ENCODE assay signal across 16 mouse cellular contexts in the genomic region with DNA sequence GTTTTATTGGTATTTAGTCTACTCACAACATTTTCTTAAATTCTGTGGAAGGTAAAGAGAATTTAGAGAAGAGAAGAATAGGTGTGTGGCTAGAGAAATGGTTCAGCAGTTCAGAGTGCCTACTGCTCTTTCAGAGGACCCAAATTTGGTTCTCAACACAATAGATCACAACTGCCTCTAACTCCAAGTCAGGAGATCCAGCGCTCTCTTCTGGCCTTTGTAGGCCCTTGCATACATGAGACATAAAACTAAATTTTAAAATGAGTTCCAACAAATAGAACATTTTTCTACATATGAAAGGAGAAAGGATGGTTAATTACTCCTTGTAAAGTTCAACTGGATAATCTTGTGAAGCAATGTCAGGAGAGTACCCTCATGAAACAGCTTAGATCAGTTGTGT.
"Had no signal": no experiment of that assay in that cellular context is flagged by ENCODE, and none has a peak within 500 bp of the region (broad histone marks: within the 10 kb centered on the region; RNA-seq: fewer than 3 reads in every experiment).

No protein-coding gene starts in this region.

- H3K4me2 ChIP-seq: neural tube, embryonic 13.5 days; neural tube, embryonic 15.5 days; stomach, embryonic 15.5 days had no signal

- H3K36me3 ChIP-seq: neural tube, embryonic 13.5 days; neural tube, embryonic 15.5 days; stomach, embryonic 15.5 days had no signal

- H3K27me3 ChIP-seq: neural tube, embryonic 13.5 days; neural tube, embryonic 15.5 days; stomach, embryonic 15.5 days had no signal

- H3K27ac ChIP-seq: neural tube, embryonic 13.5 days; neural tube, embryonic 15.5 days; stomach, embryonic 15.5 days; stomach, postnatal 0 days had no signal

- H3K9ac ChIP-seq: neural tube, embryonic 13.5 days; neural tube, embryonic 15.5 days; stomach, embryonic 15.5 days had no signal

- H3K4me3 ChIP-seq: neural tube, embryonic 13.5 days; neural tube, embryonic 15.5 days; stomach, embryonic 15.5 days had no signal

- H3K4me1 ChIP-seq: stomach, embryonic 15.5 days had no signal

- H3K9me3 ChIP-seq: neural tube, embryonic 13.5 days; neural tube, embryonic 15.5 days; stomach, embryonic 15.5 days had no signal

- DNase-seq: retina, postnatal 1 day; right cerebral cortex, adult 18-20 months; right cerebral cortex, postnatal 14 days; right cerebral cortex, postnatal 25 days; right cerebral cortex, postnatal 4 days; spleen, adult 18-20 months; thymus, adult 18-20 months; thymus, adult 2 months; thymus, postnatal 14 days; thymus, postnatal 25 days; thymus, postnatal 36 days; thymus, postnatal 4 days had no signal
